Mouse (Mus musculus): ENCODE results near the gene Edc3.

Gene Edc3

GRCm38 (mm10) chr9:57708068-57708719 lies at the start of gene Edc3:
Gene Edc3, plus strand, starts transcription at chr9:57708540.
- DNase-seq: peak; percentile 85 to 92

- DNase-seq: no peak
These were observed 49.4 kb upstream of the Edc3 start for GRCm38 (mm10) chr9:57658970-57659369.

- peak; percentile 73 to 86 for DNase-seq
These were observed 48.6 kb upstream of the Edc3 start for GRCm38 (mm10) chr9:57659774-57660173.

- no peak for DNase-seq
These were observed 47.8 kb upstream of the Edc3 start for GRCm38 (mm10) chr9:57660501-57660900.

- DNase-seq: no peak
These were observed 46.8 kb upstream of the Edc3 start for GRCm38 (mm10) chr9:57661552-57661951.

GRCm38 (mm10) chr9:57664616-57665015 lies 43.7 kb upstream of the Edc3 start:
- no peak for DNase-seq

GRCm38 (mm10) chr9:57666536-57666935 lies 41.8 kb upstream of the Edc3 start:
- no peak for DNase-seq

GRCm38 (mm10) chr9:57667136-57667535 lies 41.2 kb upstream of the Edc3 start:
- no peak for DNase-seq

GRCm38 (mm10) chr9:57667817-57668216 lies 40.5 kb upstream of the Edc3 start:
- no peak for DNase-seq

- peak in 1 of 2 experiments; percentile 27 for DNase-seq
These were observed 40.1 kb upstream of the Edc3 start for GRCm38 (mm10) chr9:57668277-57668676.

GRCm38 (mm10) chr9:57669566-57669965 lies 38.8 kb upstream of the Edc3 start:
- DNase-seq: peak; percentile 85 to 89

- no peak for DNase-seq
These were observed 37.3 kb upstream of the Edc3 start for GRCm38 (mm10) chr9:57671037-57671436.

GRCm38 (mm10) chr9:57671500-57671899 lies 36.8 kb upstream of the Edc3 start:
- DNase-seq: no peak

- peak in 1 of 2 experiments; percentile 41 for DNase-seq
These were observed 26.9 kb upstream of the Edc3 start for GRCm38 (mm10) chr9:57681411-57681810.

- no peak for DNase-seq
These were observed 24.8 kb upstream of the Edc3 start, which contains the start of gene Cyp1a2 for GRCm38 (mm10) chr9:57683520-57683919. Gene Cyp1a2, minus strand, starts transcription at chr9:57683703.

GRCm38 (mm10) chr9:57686011-57686410 lies 22.3 kb upstream of the Edc3 start:
- no peak for DNase-seq

GRCm38 (mm10) chr9:57687751-57688150 lies 20.6 kb upstream of the Edc3 start, which contains the start of gene Cyp1a1:
Gene Cyp1a1, plus strand, starts transcription at chr9:57687928.
- DNase-seq: no peak

- DNase-seq: peak; percentile 47 to 57
These were observed 20.2 kb upstream of the Edc3 start for GRCm38 (mm10) chr9:57688158-57688557.

GRCm38 (mm10) chr9:57688606-57689005 lies 19.7 kb upstream of the Edc3 start:
- DNase-seq: no peak

GRCm38 (mm10) chr9:57694108-57694507 lies 14.2 kb upstream of the Edc3 start:
- no peak for DNase-seq

GRCm38 (mm10) chr9:57696380-57697285 lies 11.7 kb upstream of the Edc3 start:
- DNase-seq: peak; percentile 38 to 61

GRCm38 (mm10) chr9:57697380-57697779 lies 11.0 kb upstream of the Edc3 start:
- no peak for DNase-seq

GRCm38 (mm10) chr9:57698466-57699150 lies 9.7 kb upstream of the Edc3 start:
- no peak for DNase-seq
